Mouse (Mus musculus): ENCODE results near the gene Zfp322a. TPM values are rescaled to one million over a fixed set of nuclear protein-coding genes. Genes with fewer than 3 reads are reported as not detected.
A peak's percentile ranks its signal among the peaks of the same experiment; 100 is the strongest.
"Not testable (repeated sequence)": the region's sequence is repeated elsewhere in the genome, so short reads cannot be mapped to it uniquely, and the experiment has no call there.

Gene Zfp322a
- polyA plus RNA-seq, 1 experiment from 2014 or later: 40.5 TPM

- whole genome bisulfite sequencing: 3% methylated on average over 43 of the region's 43 CpGs
- Histone ChIP-seq H3K27ac (no peak overlapping the region), H3K36me3 (no peaks in the 10 kb centered on the region), H3K4me1 (replicated peaks) (0 out of 2 replicates have a peak, but pooled peaks cover 3% of the 10 kb centered on the region), H3K4me2 (replicated peaks) (peak overlapping the region; percentile 88), H3K9me3 (no peaks in the 10 kb centered on the region), H3K9ac (peak overlapping the region; percentile 28), H3K4me3 (replicated peaks) (peak overlapping the region; percentile 44), H3K27me3 (replicated peaks) (peaks cover 27% of the 10 kb centered on the region)
- ATAC-seq: no peak
These were observed 26.6 kb upstream of the Zfp322a start for GRCm38 (mm10) chr13:23395301-23396245.

- Histone ChIP-seq H3K27ac (no peak overlapping the region), H3K4me1 (replicated peaks) (no peaks in the 10 kb centered on the region), H3K27me3 (replicated peaks) (0 out of 2 replicates have a peak, but pooled peaks cover 3% of the 10 kb centered on the region), H3K9ac (no peak overlapping the region), H3K4me2 (replicated peaks) (no peak overlapping the region), H3K4me3 (replicated peaks) (no peak overlapping the region), H3K36me3 (no peaks in the 10 kb centered on the region), H3K9me3 (no peaks in the 10 kb centered on the region)
- 82% methylated on average over 1 of the region's 1 CpGs for whole genome bisulfite sequencing
- ATAC-seq: no peak
These were observed 18.5 kb upstream of the Zfp322a start for GRCm38 (mm10) chr13:23387548-23387947.

- no peaks in the 10 kb centered on the region for H3K27me3 ChIP-seq (replicated peaks)
- no peak overlapping the region for H3K4me3 ChIP-seq (replicated peaks)
- H3K27ac ChIP-seq: no peak overlapping the region
- H3K9me3 ChIP-seq: no peaks in the 10 kb centered on the region
- no peak overlapping the region for H3K9ac ChIP-seq
- no peak for ATAC-seq
- no peak overlapping the region for H3K4me2 ChIP-seq (replicated peaks)
- no peaks in the 10 kb centered on the region for H3K36me3 ChIP-seq
- no peaks in the 10 kb centered on the region for H3K4me1 ChIP-seq (replicated peaks)
- 69% methylated on average over 1 of the region's 1 CpGs for WGBS
These were observed 14.1 kb upstream of the Zfp322a start for GRCm38 (mm10) chr13:23383127-23383526.

GRCm38 (mm10) chr13:23372433-23372832 is 3.4 kb upstream of the Zfp322a start:
- 75% methylated on average over 1 of the region's 1 CpGs for WGBS
- no peak overlapping the region for H3K4me2 ChIP-seq (replicated peaks)

GRCm38 (mm10) chr13:23370075-23370474 is 1.1 kb upstream of the Zfp322a start:
- WGBS: 91% methylated on average over 4 of the region's 4 CpGs
- no peak for ATAC-seq
- peaks cover 9% of the 10 kb centered on the region for H3K4me1 ChIP-seq (replicated peaks)
- H3K9me3 ChIP-seq: no peaks in the 10 kb centered on the region
- peak overlapping the region; percentile 58; the same call in 1 of the 2 replicates for H3K4me2 ChIP-seq (replicated peaks)
- no peaks in the 10 kb centered on the region for H3K27me3 ChIP-seq (replicated peaks)
- H3K27ac ChIP-seq: no peak overlapping the region
- no peak overlapping the region for H3K4me3 ChIP-seq (replicated peaks)
- H3K36me3 ChIP-seq: no peaks in the 10 kb centered on the region
- H3K9ac ChIP-seq: no peak overlapping the region

More at GRCm38 (mm10) chr13:23372433-23372832, 3.4 kb upstream of the Zfp322a start:
- no peak for ATAC-seq
- Histone ChIP-seq H3K27ac (no peak overlapping the region), H3K4me1 (replicated peaks) (peaks cover 4% of the 10 kb centered on the region; the same call in 1 of the 2 replicates), H3K36me3 (no peaks in the 10 kb centered on the region), H3K9me3 (no peaks in the 10 kb centered on the region), H3K27me3 (replicated peaks) (no peaks in the 10 kb centered on the region), H3K9ac (no peak overlapping the region), H3K4me3 (replicated peaks) (no peak overlapping the region)

GRCm38 (mm10) chr13:23369421-23369765 is 385 bp upstream of the Zfp322a start:
- peak overlapping the region; percentile 81 for H3K9ac ChIP-seq
- peaks cover 9% of the 10 kb centered on the region for H3K4me1 ChIP-seq (replicated peaks)
- peak overlapping the region; percentile 58 for H3K4me2 ChIP-seq (replicated peaks)
- peak overlapping the region; percentile 96 for H3K27ac ChIP-seq
- no peaks in the 10 kb centered on the region for H3K9me3 ChIP-seq
- H3K27me3 ChIP-seq (replicated peaks): no peaks in the 10 kb centered on the region
- H3K4me3 ChIP-seq (replicated peaks): peak overlapping the region; percentile 79
- ATAC-seq: peak; percentile 31
- under 1% methylated on average over 10 of the region's 10 CpGs for WGBS
- no peaks in the 10 kb centered on the region for H3K36me3 ChIP-seq

- no peak overlapping the region for H3K4me3 ChIP-seq (replicated peaks)
These were observed 7.5 kb downstream of the Zfp322a start for GRCm38 (mm10) chr13:23361536-23361935.

GRCm38 (mm10) chr13:23354541-23354940 is 14.5 kb downstream of the Zfp322a start:
- H3K9me3 ChIP-seq; H3K27me3 ChIP-seq (replicated peaks); H3K4me2 ChIP-seq (replicated peaks); H3K9ac ChIP-seq; ATAC-seq; H3K27ac ChIP-seq; H3K4me3 ChIP-seq (replicated peaks); H3K4me1 ChIP-seq (replicated peaks): not testable (repeated sequence)
- H3K36me3 ChIP-seq: peaks cover 15% of the 10 kb centered on the region; the same call in 1 of the 2 replicates
- WGBS: 91% methylated on average over 5 of the region's 5 CpGs

More at GRCm38 (mm10) chr13:23361536-23361935, 7.5 kb downstream of the Zfp322a start:
- Histone ChIP-seq H3K36me3 (peaks cover 9% of the 10 kb centered on the region; the same call in 1 of the 2 replicates), H3K27ac (no peak overlapping the region), H3K9ac (no peak overlapping the region), H3K4me1 (replicated peaks) (no peaks in the 10 kb centered on the region), H3K27me3 (replicated peaks) (no peaks in the 10 kb centered on the region), H3K9me3 (no peaks in the 10 kb centered on the region), H3K4me2 (replicated peaks) (no peak overlapping the region)
- no peak for ATAC-seq
- 89% methylated on average over 4 of the region's 4 CpGs for WGBS

GRCm38 (mm10) chr13:23317305-23317889 is 51.6 kb downstream of the Zfp322a start:
- Histone ChIP-seq H3K9me3 (no peaks in the 10 kb centered on the region), H3K27ac (no peak overlapping the region), H3K4me2 (replicated peaks) (peak overlapping the region; percentile 37), H3K36me3 (no peaks in the 10 kb centered on the region), H3K9ac (no peak overlapping the region), H3K27me3 (replicated peaks) (peaks cover 17% of the 10 kb centered on the region), H3K4me1 (replicated peaks) (0 out of 2 replicates have a peak, but pooled peaks cover 12% of the 10 kb centered on the region), H3K4me3 (replicated peaks) (peak overlapping the region; percentile 3; the same call in 1 of the 2 replicates)
- no peak for ATAC-seq
- 5% methylated on average over 18 of the region's 18 CpGs for WGBS

GRCm38 (mm10) chr13:23312909-23313669 is 55.9 kb downstream of the Zfp322a start:
- Histone ChIP-seq H3K4me3 (replicated peaks) (peak overlapping the region; percentile 35), H3K9ac (no peak overlapping the region), H3K27me3 (replicated peaks) (peaks cover 38% of the 10 kb centered on the region), H3K4me1 (replicated peaks) (0 out of 2 replicates have a peak, but pooled peaks cover 15% of the 10 kb centered on the region), H3K27ac (no peak overlapping the region), H3K4me2 (replicated peaks) (peak overlapping the region; percentile 72), H3K9me3 (no peaks in the 10 kb centered on the region), H3K36me3 (no peaks in the 10 kb centered on the region)
- 2% methylated on average over 42 of the region's 42 CpGs for WGBS
- no peak for ATAC-seq

- H3K36me3 ChIP-seq: no peaks in the 10 kb centered on the region
- ATAC-seq: no peak
- H3K9ac ChIP-seq: no peak overlapping the region
- H3K9me3 ChIP-seq: no peaks in the 10 kb centered on the region
- no peak overlapping the region for H3K27ac ChIP-seq
- peak overlapping the region; percentile 72 for H3K4me2 ChIP-seq (replicated peaks)
- peaks cover 41% of the 10 kb centered on the region for H3K27me3 ChIP-seq (replicated peaks)
- WGBS: 2% methylated on average over 11 of the region's 11 CpGs
- H3K4me3 ChIP-seq (replicated peaks): peak overlapping the region; percentile 31
- H3K4me1 ChIP-seq (replicated peaks): 0 out of 2 replicates have a peak, but pooled peaks cover 15% of the 10 kb centered on the region
These were observed 59.0 kb downstream of the Zfp322a start for GRCm38 (mm10) chr13:23310036-23310435.

Measured in intestine, embryonic 15.5 days (tissue).